Mouse (Mus musculus): ENCODE results near the gene Usp7. TPM values are rescaled to one million over a fixed set of nuclear protein-coding genes. Genes with fewer than 3 reads are reported as not detected.

The Usp7 gene
- polyA plus RNA-seq, 1 experiment = 26.2 TPM

DNA sequence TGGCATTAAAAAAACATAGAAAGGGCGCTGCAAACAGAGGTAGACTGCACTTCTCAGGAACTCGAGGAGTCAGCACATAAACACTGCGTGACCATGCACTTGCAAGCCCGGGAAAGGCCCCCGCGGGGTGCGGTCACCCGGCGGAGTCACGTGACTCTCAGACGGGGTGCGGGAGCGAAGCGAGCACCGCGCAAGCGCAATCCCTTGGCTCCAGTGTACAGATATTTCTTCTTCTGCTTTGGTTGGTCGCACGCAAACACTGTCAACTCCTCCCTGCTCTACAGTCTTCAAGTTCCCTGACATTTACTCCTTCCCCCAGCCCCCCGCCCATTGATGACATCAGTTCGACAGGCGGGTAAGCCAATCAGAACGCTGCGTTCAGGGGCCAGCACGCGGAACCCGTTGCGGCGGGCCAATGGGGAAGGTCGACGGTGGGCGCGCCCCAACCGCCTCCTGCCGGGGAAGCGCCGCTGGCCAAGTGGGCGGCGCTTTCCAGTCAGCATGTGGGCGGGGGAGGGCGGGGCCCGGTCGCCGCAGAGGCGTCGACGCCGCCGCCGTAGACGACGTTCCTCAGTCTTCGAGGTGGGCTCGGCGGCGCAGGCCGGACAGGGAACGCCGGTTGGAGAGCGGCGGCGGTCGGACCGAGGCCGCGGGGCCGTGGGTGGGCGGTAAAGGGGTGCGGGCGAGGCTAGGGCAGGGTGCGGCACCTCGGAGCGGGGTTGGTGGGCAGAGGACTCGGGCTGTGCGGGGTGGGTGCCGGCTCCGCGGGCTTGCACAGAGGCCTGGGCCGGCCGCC is 37.7 kb upstream of the Usp7 start, which contains the start of gene 1810013L24Rik:
Gene 1810013L24Rik, plus strand, starts transcription at position 537 of the 796 bp plus-strand sequence.
- Histone ChIP-seq H3K4me1 (ENCODE audit: control insufficient read depth, insufficient read depth, low read length) (peaks cover 9% of the 10 kb centered on the region), H3K36me3 (ENCODE audit: control insufficient read depth, insufficient read depth, low read length) (peaks cover 1% of the 10 kb centered on the region; the same call in 1 of the 2 replicates), H3K27ac (ENCODE audit: insufficient read depth, low read depth, low read length) (peak within 1 kb of the TSS; percentile 100), H3K27me3 (replicated peaks; ENCODE audit: control insufficient read depth, insufficient read depth, low read length) (no peaks in the 10 kb centered on the region), H3K4me3 (ENCODE audit: insufficient read depth, low read depth, low read length) (peak within 1 kb of the TSS; percentile 99)
- WGBS = under 1% methylated on average over 77 of the region's 80 CpGs
- DNase-seq = peak; percentile 99
- TF ChIP-seq CTCF (conservative IDR thresholded peaks at IDR 0.05; ENCODE audit: insufficient read depth, insufficient read length, low read depth, low read length) (no peak), POLR2A (IDR thresholded peaks at IDR 0.05; ENCODE audit: low read depth, low read length) (peak; percentile 85)

DNA sequence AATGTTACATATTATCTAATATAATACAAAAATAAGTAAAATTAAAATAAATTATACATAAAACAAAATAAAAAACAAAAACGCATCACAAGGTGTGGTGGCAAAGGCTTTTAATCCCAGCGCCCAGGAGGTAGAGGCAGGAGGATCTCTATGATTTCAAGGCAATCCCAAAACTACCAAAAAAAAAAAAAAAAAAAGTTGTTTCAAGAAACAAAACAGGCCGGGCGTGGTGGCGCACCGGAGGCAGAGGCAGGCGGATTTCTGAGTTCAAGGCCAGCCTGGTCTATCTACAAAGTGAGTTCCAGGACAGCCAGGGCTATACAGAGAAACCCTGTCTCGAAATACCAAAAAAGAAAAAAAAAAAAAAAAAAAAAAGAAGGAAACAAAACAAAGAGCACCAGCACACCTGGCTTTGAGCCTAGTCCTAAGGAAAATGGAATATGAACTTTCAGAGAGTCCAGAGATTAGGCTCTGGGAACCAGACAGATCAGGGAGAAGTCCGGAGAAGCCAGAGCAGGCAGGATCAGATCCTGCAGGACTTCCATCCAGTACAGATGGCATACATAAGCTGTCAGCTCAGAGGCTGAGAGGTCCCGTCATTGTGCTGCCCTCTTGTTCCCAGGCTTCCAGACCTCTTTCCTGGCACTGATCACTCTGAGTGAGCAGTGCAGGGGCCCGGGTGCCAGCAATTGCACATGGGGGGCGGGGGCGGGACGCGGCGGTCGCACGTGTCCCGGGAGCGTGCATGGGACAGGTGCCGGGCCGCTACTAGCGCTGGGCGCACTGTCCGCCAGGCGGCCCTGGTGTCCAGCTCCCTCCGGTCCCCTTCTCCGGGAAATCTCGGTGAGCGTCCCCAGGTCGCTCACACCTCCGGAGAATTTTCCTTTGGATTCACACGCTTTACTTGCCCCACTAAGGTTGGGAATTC is 36.8 kb upstream of the Usp7 start:
- no peaks in the 10 kb centered on the region for H3K27me3 ChIP-seq (replicated peaks; ENCODE audit: control insufficient read depth, insufficient read depth, low read length)
- 10% methylated on average over 33 of the region's 33 CpGs for WGBS
- TF ChIP-seq POLR2A (IDR thresholded peaks at IDR 0.05; ENCODE audit: low read depth, low read length) = no peak
- TF ChIP-seq CTCF (conservative IDR thresholded peaks at IDR 0.05; ENCODE audit: insufficient read depth, insufficient read length, low read depth, low read length) = peak; percentile 34
- peak; percentile 81 for DNase-seq
- H3K27ac ChIP-seq (ENCODE audit: insufficient read depth, low read depth, low read length) = peak overlapping the region; percentile 98
- peaks cover 9% of the 10 kb centered on the region for H3K4me1 ChIP-seq (ENCODE audit: control insufficient read depth, insufficient read depth, low read length)
- H3K4me3 ChIP-seq (ENCODE audit: insufficient read depth, low read depth, low read length) = peak overlapping the region; percentile 49
- H3K36me3 ChIP-seq (ENCODE audit: control insufficient read depth, insufficient read depth, low read length) = peaks cover 1% of the 10 kb centered on the region; the same call in 1 of the 2 replicates

DNA sequence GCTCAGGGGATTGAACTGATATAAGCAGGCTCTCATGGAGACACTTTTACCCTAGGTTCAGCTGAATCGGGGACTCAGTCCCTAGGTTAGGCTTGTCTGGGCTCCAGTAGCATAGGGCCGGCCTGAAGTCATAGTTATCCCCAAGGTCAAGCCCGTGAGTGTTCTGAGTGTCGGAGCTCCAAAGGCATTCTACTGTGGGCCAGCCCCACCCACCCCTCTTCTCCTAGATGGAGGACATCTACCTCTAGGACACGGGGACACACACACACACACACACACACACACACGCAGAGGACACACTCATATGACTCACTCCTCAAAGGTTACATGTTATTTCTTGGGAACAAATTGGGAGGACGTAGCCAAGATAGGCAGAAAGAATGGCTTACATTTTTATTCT is 35.3 kb upstream of the Usp7 start:
- no peak for DNase-seq
- no peaks in the 10 kb centered on the region for H3K27me3 ChIP-seq (replicated peaks; ENCODE audit: control insufficient read depth, insufficient read depth, low read length)
- no peak for TF ChIP-seq CTCF (conservative IDR thresholded peaks at IDR 0.05; ENCODE audit: insufficient read depth, insufficient read length, low read depth, low read length)
- TF ChIP-seq POLR2A (IDR thresholded peaks at IDR 0.05; ENCODE audit: low read depth, low read length) = no peak
- H3K27ac ChIP-seq (ENCODE audit: insufficient read depth, low read depth, low read length) = no peak overlapping the region
- H3K4me1 ChIP-seq (ENCODE audit: control insufficient read depth, insufficient read depth, low read length) = peaks cover 2% of the 10 kb centered on the region
- 82% methylated on average over 7 of the region's 7 CpGs for WGBS
- peaks cover 1% of the 10 kb centered on the region; the same call in 1 of the 2 replicates for H3K36me3 ChIP-seq (ENCODE audit: control insufficient read depth, insufficient read depth, low read length)
- no peak overlapping the region for H3K4me3 ChIP-seq (ENCODE audit: insufficient read depth, low read depth, low read length)

DNA sequence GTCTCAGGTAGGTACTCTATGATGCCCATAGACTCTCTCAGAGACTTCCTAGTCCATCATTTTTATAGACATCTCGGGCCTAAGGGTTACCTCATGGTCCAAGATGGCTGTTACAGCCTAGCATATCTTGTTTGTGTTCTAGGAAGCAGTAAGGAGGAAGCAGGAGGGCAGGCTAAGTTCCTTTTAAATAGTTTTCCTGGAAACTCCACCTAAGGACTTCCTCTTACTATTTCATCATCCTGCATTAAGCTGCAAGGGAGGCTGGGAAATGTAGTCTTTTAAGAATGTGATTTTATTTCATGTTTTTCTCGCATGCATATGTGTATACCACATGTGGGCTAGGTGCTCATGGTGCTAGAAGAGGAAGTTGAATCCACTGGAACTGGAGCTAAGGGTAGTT is 31.6 kb upstream of the Usp7 start:
- 68% methylated on average over 2 of the region's 2 CpGs for WGBS
- H3K27ac ChIP-seq (ENCODE audit: insufficient read depth, low read depth, low read length) = no peak overlapping the region

DNA sequence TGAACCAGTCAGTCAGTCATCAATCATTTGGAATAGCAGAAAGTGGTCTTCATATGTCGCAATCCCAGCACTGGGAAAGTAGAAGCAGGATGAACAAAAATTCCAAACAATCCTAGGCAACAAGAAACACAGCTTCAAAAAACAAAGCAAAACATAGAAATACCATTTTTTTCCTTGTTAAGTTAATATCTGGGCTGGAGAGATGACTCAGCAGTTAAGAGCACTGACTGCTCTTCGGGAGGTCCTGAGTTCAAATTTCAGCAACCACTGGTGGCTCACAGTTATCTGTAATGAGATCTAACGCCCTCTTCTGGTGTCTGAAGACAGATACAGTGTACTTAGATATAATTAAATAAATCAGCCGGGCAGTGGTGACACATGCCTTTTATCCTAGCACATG is 30.5 kb upstream of the Usp7 start:
- Histone ChIP-seq H3K4me3 (ENCODE audit: insufficient read depth, low read depth, low read length) (no peak overlapping the region), H3K36me3 (ENCODE audit: control insufficient read depth, insufficient read depth, low read length) (no peaks in the 10 kb centered on the region), H3K27ac (ENCODE audit: insufficient read depth, low read depth, low read length) (no peak overlapping the region), H3K4me1 (ENCODE audit: control insufficient read depth, insufficient read depth, low read length) (no peaks in the 10 kb centered on the region; the same call in 1 of the 2 replicates), H3K27me3 (replicated peaks; ENCODE audit: control insufficient read depth, insufficient read depth, low read length) (no peaks in the 10 kb centered on the region)
- no peak for DNase-seq
- 78% methylated on average over 4 of the region's 4 CpGs for WGBS
- TF ChIP-seq CTCF (conservative IDR thresholded peaks at IDR 0.05; ENCODE audit: insufficient read depth, insufficient read length, low read depth, low read length) = no peak
- TF ChIP-seq POLR2A (IDR thresholded peaks at IDR 0.05; ENCODE audit: low read depth, low read length) = no peak

More for the DNA sequence above, 31.6 kb upstream of the Usp7 start:
- no peaks in the 10 kb centered on the region for H3K36me3 ChIP-seq (ENCODE audit: control insufficient read depth, insufficient read depth, low read length)
- no peak overlapping the region for H3K4me3 ChIP-seq (ENCODE audit: insufficient read depth, low read depth, low read length)
- H3K4me1 ChIP-seq (ENCODE audit: control insufficient read depth, insufficient read depth, low read length) = no peaks in the 10 kb centered on the region; the same call in 1 of the 2 replicates
- TF ChIP-seq CTCF (conservative IDR thresholded peaks at IDR 0.05; ENCODE audit: insufficient read depth, insufficient read length, low read depth, low read length) (no peak), POLR2A (IDR thresholded peaks at IDR 0.05; ENCODE audit: low read depth, low read length) (no peak)
- peak; percentile 42 for DNase-seq
- H3K27me3 ChIP-seq (replicated peaks; ENCODE audit: control insufficient read depth, insufficient read depth, low read length) = no peaks in the 10 kb centered on the region

DNA sequence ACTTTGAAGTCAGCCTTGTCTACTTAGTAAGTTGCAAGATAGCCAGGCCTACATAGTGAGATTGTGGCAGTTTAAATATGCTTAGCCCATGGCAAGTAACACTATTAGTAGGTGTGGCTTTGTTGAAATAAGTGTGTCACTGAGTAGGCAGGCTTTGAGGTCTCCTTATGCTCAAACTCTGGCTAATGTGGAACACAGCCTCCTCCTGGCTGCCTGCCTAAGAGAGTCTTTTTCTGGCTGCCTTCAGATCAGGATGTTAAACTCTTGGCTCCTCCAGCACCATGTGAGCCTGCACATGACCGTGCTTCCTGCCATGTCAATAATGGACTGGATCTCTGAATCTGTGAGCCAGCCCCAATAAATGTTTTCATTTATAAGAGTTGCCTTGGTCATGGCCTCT is 29.3 kb upstream of the Usp7 start:
- WGBS = 43% methylated on average over 1 of the region's 1 CpGs
- no peaks in the 10 kb centered on the region for H3K27me3 ChIP-seq (replicated peaks; ENCODE audit: control insufficient read depth, insufficient read depth, low read length)
- no peak overlapping the region for H3K4me3 ChIP-seq (ENCODE audit: insufficient read depth, low read depth, low read length)
- no peaks in the 10 kb centered on the region for H3K36me3 ChIP-seq (ENCODE audit: control insufficient read depth, insufficient read depth, low read length)
- no peak overlapping the region for H3K27ac ChIP-seq (ENCODE audit: insufficient read depth, low read depth, low read length)
- peak; percentile 78 for DNase-seq
- TF ChIP-seq POLR2A (IDR thresholded peaks at IDR 0.05; ENCODE audit: low read depth, low read length) = no peak
- TF ChIP-seq CTCF (conservative IDR thresholded peaks at IDR 0.05; ENCODE audit: insufficient read depth, insufficient read length, low read depth, low read length) = no peak
- no peaks in the 10 kb centered on the region; the same call in 1 of the 2 replicates for H3K4me1 ChIP-seq (ENCODE audit: control insufficient read depth, insufficient read depth, low read length)
